Mouse (Mus musculus) embryonic facial prominence, embryonic 14.5 days (tissue): ENCODE results near the gene Kcnip1. TPM values are rescaled to one million over a fixed set of nuclear protein-coding genes. Genes with fewer than 3 reads are reported as not detected.

ENCODE experiments used
- ATAC-seq: fragments of 200-750 bp; cut with Nextera tagmentation; 2 replicates; pipeline ENCODE4 v1.8.0; 2017; ENCODE audit warnings: low read depth, moderate number of reproducible peaks, moderate TSS enrichment
- DNase-seq: peaks from one replicate; pipeline ENCODE4 v3.0.0-alpha.2; 2015; ENCODE audit warnings: low spot score
- H3K27ac ChIP-seq: fragments of 300-500 bp; sonication (generic); replicated peaks from 2 replicates; pipeline ENCODE4 v1.5.1; 2014; ENCODE audit warnings: low read depth, mild to moderate bottlenecking, low read length, moderate library complexity
- H3K27me3 ChIP-seq: fragments of 300-500 bp; sonication (generic); replicated peaks from 2 replicates; pipeline ENCODE4 v1.6.1; 2014; ENCODE audit warnings: low read length; ENCODE audit not compliant: control insufficient read depth, insufficient read depth
- H3K36me3 ChIP-seq: fragments of 300-500 bp; sonication (generic); 2 replicates; pipeline ENCODE4 v1.6.1; 2014; ENCODE audit warnings: low read length, mixed read lengths; ENCODE audit not compliant: control insufficient read depth, insufficient read depth
- H3K4me1 ChIP-seq: fragments of 300-500 bp; sonication (generic); 2 replicates; pipeline ENCODE4 v1.6.1; 2014; ENCODE audit warnings: antibody characterized with exemption, low read length; ENCODE audit not compliant: control insufficient read depth, insufficient read depth
- H3K4me2 ChIP-seq: fragments of 300-500 bp; sonication (generic); 2 replicates; pipeline ENCODE4 v1.6.1; 2014; ENCODE audit warnings: low read depth, mild to moderate bottlenecking, low read length, moderate library complexity, mixed read lengths
- H3K4me3 ChIP-seq: fragments of 300-500 bp; sonication (generic); 2 replicates; pipeline ENCODE4 v1.5.1; 2014; ENCODE audit warnings: low read depth, mild to moderate bottlenecking, low read length
- H3K9ac ChIP-seq: fragments of 300-500 bp; sonication (generic); 2 replicates; pipeline ENCODE4 v1.6.1; 2014; ENCODE audit warnings: low read depth, mild to moderate bottlenecking, low read length, moderate library complexity, mixed read lengths
- H3K9me3 ChIP-seq: fragments of 300-500 bp; sonication (generic); 2 replicates; pipeline ENCODE4 v1.6.1; 2016; ENCODE audit warnings: low read length; ENCODE audit not compliant: control insufficient read depth
- WGBS: fragments of 180-500 bp; shearing (Covaris S2); extraction: QIAGEN DNeasy Blood & Tissue Kit; methylation state at CpG from one replicate; pipeline ENCODE4 v1.1.7; 2014; 5-methylcytosine and 5-hydroxymethylcytosine counted together
- polyA plus RNA-seq: library from polyadenylated mRNA; unstranded; fragments of >200 nt; fragmentation: Nextera tagmentation; extraction: Ambion mirVana; gene quantifications from 2 replicates; pipeline ENCODE4 v1.2.1, GENCODE M21; 2014

The Kcnip1 gene
- polyA plus RNA-seq, 1 experiment from 2014 or later = 5.0 TPM

GRCm38 (mm10) chr11:33733269-33733668 is 259.7 kb downstream of the Kcnip1 start:
- peak; percentile 69 for DNase-seq
- H3K4me1 ChIP-seq = no peaks in the 10 kb centered on the region
- 5% methylated on average over 3 of the region's 3 CpGs for WGBS
- no peak overlapping the region for H3K4me2 ChIP-seq
- no peaks in the 10 kb centered on the region for H3K36me3 ChIP-seq
- no peak overlapping the region for H3K27ac ChIP-seq
- no peak overlapping the region for H3K4me3 ChIP-seq
- H3K9me3 ChIP-seq = no peaks in the 10 kb centered on the region
- no peaks in the 10 kb centered on the region; the same call in 1 of the 2 replicates for H3K27me3 ChIP-seq
- ATAC-seq = no peak
- no peak overlapping the region for H3K9ac ChIP-seq

- WGBS = 80% methylated on average over 8 of the region's 8 CpGs
- Histone ChIP-seq H3K9me3 (no peaks in the 10 kb centered on the region), H3K27ac (no peak overlapping the region), H3K4me3 (no peak overlapping the region), H3K4me2 (no peak overlapping the region), H3K36me3 (no peaks in the 10 kb centered on the region), H3K9ac (no peak overlapping the region), H3K4me1 (no peaks in the 10 kb centered on the region), H3K27me3 (no peaks in the 10 kb centered on the region; the same call in 1 of the 2 replicates)
- DNase-seq = no peak
- ATAC-seq = no peak
These were observed 260.6 kb downstream of the Kcnip1 start for GRCm38 (mm10) chr11:33732358-33732757.

GRCm38 (mm10) chr11:33721297-33721696 is 271.7 kb downstream of the Kcnip1 start:
- Histone ChIP-seq H3K4me1 (no peaks in the 10 kb centered on the region), H3K9me3 (no peaks in the 10 kb centered on the region), H3K4me2 (no peak overlapping the region), H3K27me3 (0 out of 2 replicates have a peak, but pooled peaks cover 6% of the 10 kb centered on the region), H3K27ac (no peak overlapping the region), H3K4me3 (no peak overlapping the region), H3K9ac (no peak overlapping the region), H3K36me3 (no peaks in the 10 kb centered on the region)
- ATAC-seq (no peak), DNase-seq (peak; percentile 25)
- 15% methylated on average over 7 of the region's 7 CpGs for whole genome bisulfite sequencing

- Histone ChIP-seq H3K27ac (no peak overlapping the region), H3K4me2 (no peak overlapping the region), H3K9ac (no peak overlapping the region), H3K4me1 (no peaks in the 10 kb centered on the region), H3K27me3 (peaks cover 4% of the 10 kb centered on the region), H3K36me3 (no peaks in the 10 kb centered on the region), H3K4me3 (no peak overlapping the region), H3K9me3 (no peaks in the 10 kb centered on the region)
- ATAC-seq (no peak), DNase-seq (no peak)
- 29% methylated on average over 4 of the region's 4 CpGs for WGBS
These were observed 286.2 kb downstream of the Kcnip1 start for GRCm38 (mm10) chr11:33706777-33707176.

GRCm38 (mm10) chr11:33701958-33702459 is 290.9 kb downstream of the Kcnip1 start:
- Histone ChIP-seq H3K27me3 (no peaks in the 10 kb centered on the region), H3K36me3 (no peaks in the 10 kb centered on the region), H3K4me2 (no peak overlapping the region), H3K27ac (no peak overlapping the region), H3K4me1 (no peaks in the 10 kb centered on the region), H3K9ac (no peak overlapping the region), H3K9me3 (no peaks in the 10 kb centered on the region), H3K4me3 (no peak overlapping the region)
- DNase-seq (no peak), ATAC-seq (no peak)
- 39% methylated on average over 2 of the region's 2 CpGs for WGBS

GRCm38 (mm10) chr11:33701236-33701957 is 291.6 kb downstream of the Kcnip1 start:
- DNase-seq (no peak), ATAC-seq (no peak)
- H3K27me3 ChIP-seq = no peaks in the 10 kb centered on the region
- no peak overlapping the region for H3K27ac ChIP-seq
- H3K4me1 ChIP-seq = no peaks in the 10 kb centered on the region
- no peak overlapping the region for H3K9ac ChIP-seq
- no peaks in the 10 kb centered on the region for H3K9me3 ChIP-seq
- no peak overlapping the region for H3K4me2 ChIP-seq
- H3K4me3 ChIP-seq = no peak overlapping the region
- WGBS = 30% methylated on average over 1 of the region's 1 CpGs
- H3K36me3 ChIP-seq = no peaks in the 10 kb centered on the region

GRCm38 (mm10) chr11:33700725-33701124 is 292.2 kb downstream of the Kcnip1 start:
- Histone ChIP-seq H3K36me3 (no peaks in the 10 kb centered on the region), H3K27ac (no peak overlapping the region), H3K9me3 (no peaks in the 10 kb centered on the region), H3K27me3 (no peaks in the 10 kb centered on the region), H3K9ac (no peak overlapping the region), H3K4me3 (no peak overlapping the region), H3K4me1 (no peaks in the 10 kb centered on the region), H3K4me2 (no peak overlapping the region)
- DNase-seq (no peak), ATAC-seq (no peak)
- 43% methylated on average over 4 of the region's 4 CpGs for WGBS

- H3K4me3 ChIP-seq = no peak overlapping the region
- H3K27ac ChIP-seq = no peak overlapping the region
- DNase-seq (no peak), ATAC-seq (no peak)
- 87% methylated on average over 3 of the region's 3 CpGs for WGBS
- no peaks in the 10 kb centered on the region for H3K36me3 ChIP-seq
- H3K4me1 ChIP-seq = no peaks in the 10 kb centered on the region
- H3K9me3 ChIP-seq = no peaks in the 10 kb centered on the region
- H3K27me3 ChIP-seq = no peaks in the 10 kb centered on the region
- H3K9ac ChIP-seq = no peak overlapping the region
- no peak overlapping the region for H3K4me2 ChIP-seq
These were observed 302.8 kb downstream of the Kcnip1 start for GRCm38 (mm10) chr11:33690181-33690580.

GRCm38 (mm10) chr11:33685904-33686303 is 307.0 kb downstream of the Kcnip1 start:
- H3K4me2 ChIP-seq = no peak overlapping the region
- no peaks in the 10 kb centered on the region for H3K9me3 ChIP-seq
- no peak overlapping the region for H3K27ac ChIP-seq
- no peak overlapping the region for H3K4me3 ChIP-seq
- no peak overlapping the region for H3K9ac ChIP-seq
- H3K4me1 ChIP-seq = no peaks in the 10 kb centered on the region
- WGBS = 67% methylated on average over 3 of the region's 3 CpGs
- ATAC-seq (no peak), DNase-seq (peak; percentile 20)
- H3K27me3 ChIP-seq = peaks cover 5% of the 10 kb centered on the region
- H3K36me3 ChIP-seq = no peaks in the 10 kb centered on the region
